ENCODE assay signal across 8 mouse cellular contexts in genomic region chr8:90496658-90497163, GRCm38 (mm10).
A peak's percentile ranks its signal among the peaks of the same experiment; 100 is the strongest.
DNase-seq lines count a peak whose midpoint lies in the region; ATAC-seq and TF ChIP-seq lines count a peak whose summit lies in the region.

No protein-coding gene starts in this region.

- no peak overlapping the region for H3K27ac ChIP-seq in kidney, postnatal 0 days
- peak overlapping the region; percentile 95 for H3K27ac ChIP-seq in forebrain, embryonic 15.5 days (replicated peaks)

- DNase-seq in kidney, postnatal 0 days (ENCODE audit: low spot score): peak; percentile 46
- DNase-seq in kidney, postnatal 25 days: no peak
- DNase-seq in brain, embryonic 14.5 days (ENCODE audit: low read depth): peak; percentile 96
- DNase-seq in layer of hippocampus, postnatal 36 days: peak; percentile 42 to 57
- DNase-seq in retina, embryonic 14.5 days (ENCODE audit: low spot score): peak; percentile 86
- no peak for DNase-seq in spleen, postnatal 10 days (ENCODE audit: low spot score in 2 of 2)
- no peak for DNase-seq in spleen, postnatal 4 days (ENCODE audit: low spot score in 2 of 2)

- no peaks in the 10 kb centered on the region for H3K27me3 ChIP-seq in kidney, postnatal 0 days (ENCODE audit: insufficient read depth, low read length)
- no peaks in the 10 kb centered on the region for H3K27me3 ChIP-seq in forebrain, embryonic 15.5 days

- H3K36me3 ChIP-seq in kidney, postnatal 0 days (ENCODE audit: insufficient read depth, low read length): no peaks in the 10 kb centered on the region
- H3K36me3 ChIP-seq in forebrain, embryonic 15.5 days: no peaks in the 10 kb centered on the region

- no peaks in the 10 kb centered on the region for H3K9me3 ChIP-seq in kidney, postnatal 0 days (replicated peaks; ENCODE audit: low read length)
- H3K9me3 ChIP-seq in forebrain, embryonic 15.5 days: no peaks in the 10 kb centered on the region

- peaks cover 7% of the 10 kb centered on the region; the same call in 1 of the 2 replicates for H3K4me1 ChIP-seq in kidney, postnatal 0 days (replicated peaks; ENCODE audit: insufficient read depth, low read length)
- H3K4me1 ChIP-seq in forebrain, embryonic 15.5 days: peaks cover 42% of the 10 kb centered on the region

- 0 out of 2 replicates have a peak overlapping the region, but pooled peaks have one; percentile 23 for H3K9ac ChIP-seq in kidney, postnatal 0 days (ENCODE audit: low read depth, low read length)
- peak overlapping the region; percentile 46 for H3K9ac ChIP-seq in forebrain, embryonic 15.5 days (replicated peaks)

- TF ChIP-seq POLR2A in brain, embryonic 14.5 days (IDR thresholded peaks at IDR 0.05; ENCODE audit: borderline replicate concordance, extremely low read depth, insufficient read depth, insufficient read length, poor library complexity, severe bottlenecking): no peak

- H3K4me2 ChIP-seq in kidney, postnatal 0 days (ENCODE audit: low read length): peak overlapping the region; percentile 46
- H3K4me2 ChIP-seq in forebrain, embryonic 15.5 days (replicated peaks): peak overlapping the region; percentile 41

- ATAC-seq in kidney, postnatal 0 days (replicated peaks; ENCODE audit: low FRiP score, low read depth): peak; percentile 33; the same call in 1 of the 2 replicates
- peak; percentile 82 for ATAC-seq in forebrain, embryonic 15.5 days (replicated peaks)

- H3K4me3 ChIP-seq in kidney, postnatal 0 days (replicated peaks; ENCODE audit: low read depth, low read length): no peak overlapping the region
- peak overlapping the region; percentile 21 for H3K4me3 ChIP-seq in forebrain, embryonic 15.5 days

- WGBS in kidney, postnatal 0 days: 8% methylated on average over 13 of the region's 13 CpGs
- 1% methylated on average over 13 of the region's 13 CpGs for WGBS in forebrain, embryonic 15.5 days

- TF ChIP-seq CTCF in kidney, postnatal 0 days (IDR thresholded peaks at IDR 0.05; ENCODE audit: low read depth): no peak
- no peak for TF ChIP-seq CTCF in brain, embryonic 14.5 days (IDR thresholded peaks at IDR 0.05; ENCODE audit: borderline replicate concordance, extremely low read depth, insufficient read depth, insufficient read length)

Comparison
In these comparisons a context has a peak if more than half of its experiments do, and no peak if none do; other contexts are left out.
1. DNase-seq: peak in kidney, postnatal 0 days (single experiment), brain, embryonic 14.5 days (single experiment), layer of hippocampus, postnatal 36 days (2 of 2) and retina, embryonic 14.5 days (single experiment); none in kidney, postnatal 25 days (0 of 2), spleen, postnatal 10 days (0 of 2) and spleen, postnatal 4 days (0 of 2).